Mouse (Mus musculus) embryonic facial prominence, embryonic 12.5 days (tissue): Measurements from ENCODE around the gene Kdm4b. TPM values are rescaled to one million over a fixed set of nuclear protein-coding genes. Genes with fewer than 3 reads are reported as not detected.

Experiments
- ATAC-seq: fragments of 200-750 bp; cut with Nextera tagmentation; 2 replicates; pipeline ENCODE4 v1.8.0; 2017; ENCODE audit not compliant: insufficient number of reproducible peaks, insufficient read depth, low FRiP score, low TSS enrichment
- H3K27ac ChIP-seq: fragments of 300-500 bp; sonication (generic); 2 replicates; pipeline ENCODE4 v1.5.1; 2016; ENCODE audit warnings: mild to moderate bottlenecking
- H3K27me3 ChIP-seq: fragments of 300-500 bp; sonication (generic); 2 replicates; pipeline ENCODE4 v1.6.1; 2016; ENCODE audit warnings: mild to moderate bottlenecking, moderate library complexity
- H3K36me3 ChIP-seq: fragments of 300-500 bp; sonication (generic); 2 replicates; pipeline ENCODE4 v1.6.1; 2016; ENCODE audit warnings: mild to moderate bottlenecking
- H3K4me1 ChIP-seq: fragments of 300-500 bp; sonication (generic); 2 replicates; pipeline ENCODE4 v1.6.1; 2016
- H3K4me2 ChIP-seq: fragments of 300-500 bp; sonication (generic); replicated peaks from 2 replicates; pipeline ENCODE4 v1.6.1; 2016; ENCODE audit warnings: mild to moderate bottlenecking, moderate library complexity
- H3K4me3 ChIP-seq: fragments of 300-500 bp; sonication (generic); 2 replicates; pipeline ENCODE4 v1.5.1; 2016; ENCODE audit warnings: mild to moderate bottlenecking
- H3K9ac ChIP-seq: fragments of 300-500 bp; sonication (generic); 2 replicates; pipeline ENCODE4 v1.6.1; 2016; ENCODE audit warnings: mild to moderate bottlenecking, moderate library complexity
- H3K9me3 ChIP-seq: fragments of 300-500 bp; sonication (generic); 2 replicates; pipeline ENCODE4 v1.6.1; 2016; ENCODE audit warnings: mild to moderate bottlenecking, moderate library complexity
- WGBS: fragments of 180-500 bp; shearing (Covaris S2); methylation state at CpG from one replicate; pipeline ENCODE4 v1.1.7; 2016; 5-methylcytosine and 5-hydroxymethylcytosine counted together
- polyA plus RNA-seq: library from polyadenylated mRNA; unstranded; fragments of >200 nt; fragmentation: Nextera tagmentation; extraction: Ambion mirVana; gene quantifications from 2 replicates; pipeline ENCODE4 v1.2.1, GENCODE M21; 2016

Kdm4b gene
- polyA plus RNA-seq, 1 experiment from 2014 or later = 54.6 TPM

DNA sequence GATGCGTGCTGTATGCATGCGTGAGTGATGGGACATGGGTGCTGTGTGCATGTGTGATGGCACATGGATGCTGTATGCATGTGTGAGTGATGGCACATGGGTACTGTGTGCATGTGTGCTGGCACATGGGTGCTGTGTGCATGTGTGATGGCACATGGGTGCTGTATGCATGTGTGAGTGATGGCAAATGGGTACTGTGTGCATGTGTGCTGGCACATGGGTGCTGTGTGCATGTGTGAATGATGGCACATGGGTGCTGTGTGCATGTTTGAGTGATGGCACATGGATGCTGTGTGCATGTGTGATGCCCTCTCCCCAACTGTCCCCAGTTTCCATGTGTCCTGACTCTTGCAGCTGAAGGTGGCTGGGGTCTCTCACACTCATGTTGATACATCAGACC lies 94.2 kb downstream of the Kdm4b start:
- Histone ChIP-seq H3K4me2 (no peak overlapping the region), H3K9me3 (no peaks in the 10 kb centered on the region), H3K27me3 (no peaks in the 10 kb centered on the region), H3K27ac (no peak overlapping the region), H3K4me3 (no peak overlapping the region), H3K4me1 (peaks cover 4% of the 10 kb centered on the region; the same call in 1 of the 2 replicates), H3K9ac (no peak overlapping the region), H3K36me3 (peaks cover 95% of the 10 kb centered on the region)
- no peak for ATAC-seq
- 94% methylated on average over 2 of the region's 2 CpGs for WGBS

DNA sequence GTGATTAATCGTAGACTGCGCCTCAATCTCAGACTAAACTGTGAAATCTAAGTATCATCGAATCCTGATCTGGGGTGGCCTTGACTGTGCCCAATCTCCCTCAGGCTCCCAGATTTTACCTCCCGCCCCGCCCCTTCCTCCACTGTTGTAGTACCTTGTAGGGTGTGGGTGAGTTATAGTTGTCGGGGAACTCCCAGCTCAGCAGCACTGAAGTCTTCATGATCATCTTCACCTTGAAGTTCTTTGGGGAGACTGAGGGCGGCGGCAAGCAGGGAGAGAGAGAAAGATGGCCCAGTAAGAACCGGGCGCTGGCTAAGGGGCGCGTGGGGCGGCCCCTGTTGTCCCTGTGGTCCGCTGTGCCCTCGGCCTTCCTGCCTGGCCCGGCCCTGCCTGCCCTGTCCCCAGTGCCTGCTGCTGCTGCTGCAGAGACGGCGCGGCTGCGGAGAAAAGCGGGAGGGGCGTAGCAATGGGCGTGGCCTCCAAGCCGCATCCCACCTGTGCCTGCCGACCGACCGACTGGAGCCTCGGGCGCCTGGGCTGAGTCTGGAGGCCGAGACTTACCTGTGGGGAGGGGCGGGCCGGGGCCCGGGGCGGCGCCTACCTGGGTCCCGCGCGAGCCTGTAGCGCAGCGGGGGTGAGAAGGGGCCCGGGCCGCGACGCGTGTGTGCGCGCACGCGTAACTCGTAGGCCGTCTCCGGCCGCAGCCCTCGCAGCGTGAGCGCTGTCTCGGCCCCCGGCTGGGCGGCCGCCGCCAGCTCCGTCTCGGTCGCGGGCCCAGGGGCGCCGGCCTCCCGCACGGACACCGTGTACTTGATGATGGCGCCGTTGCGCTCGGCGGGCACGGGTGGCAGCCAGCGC lies 99.1 kb downstream of the Kdm4b start:
- peaks cover 18% of the 10 kb centered on the region; the same call in 1 of the 2 replicates for H3K4me1 ChIP-seq
- H3K27ac ChIP-seq = peak overlapping the region; percentile 80
- H3K4me3 ChIP-seq = peak overlapping the region; percentile 46
- 9% methylated on average over 67 of the region's 77 CpGs for WGBS
- H3K4me2 ChIP-seq = peak overlapping the region; percentile 87
- peak overlapping the region; percentile 68 for H3K9ac ChIP-seq
- peaks cover 72% of the 10 kb centered on the region for H3K36me3 ChIP-seq
- no peaks in the 10 kb centered on the region for H3K9me3 ChIP-seq
- no peaks in the 10 kb centered on the region for H3K27me3 ChIP-seq
- peak; percentile 66 for ATAC-seq

DNA sequence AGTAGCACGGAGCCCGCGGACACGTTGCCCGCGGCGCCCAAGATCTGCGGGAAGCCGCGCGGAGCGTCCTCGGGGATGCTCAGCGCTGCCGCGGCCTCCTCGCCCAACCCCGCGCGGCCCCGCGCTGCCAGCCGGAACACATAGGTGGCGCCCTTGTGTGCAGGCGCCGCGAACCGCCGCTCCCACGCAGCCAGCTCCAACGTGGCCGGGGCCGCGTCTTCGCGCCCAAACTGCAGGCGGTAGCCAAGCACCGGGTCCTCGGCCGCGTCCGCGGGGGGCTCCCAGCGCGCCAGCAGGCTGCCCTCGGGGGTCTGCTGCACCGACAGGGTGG lies 99.7 kb downstream of the Kdm4b start:
- Histone ChIP-seq H3K27ac (peak overlapping the region; percentile 80), H3K4me1 (peaks cover 18% of the 10 kb centered on the region; the same call in 1 of the 2 replicates), H3K4me2 (peak overlapping the region; percentile 87), H3K9me3 (no peaks in the 10 kb centered on the region), H3K36me3 (peaks cover 66% of the 10 kb centered on the region), H3K4me3 (peak overlapping the region; percentile 46), H3K9ac (peak overlapping the region; percentile 68), H3K27me3 (no peaks in the 10 kb centered on the region)
- WGBS = under 1% methylated on average over 37 of the region's 47 CpGs
- peak; percentile 79 for ATAC-seq

DNA sequence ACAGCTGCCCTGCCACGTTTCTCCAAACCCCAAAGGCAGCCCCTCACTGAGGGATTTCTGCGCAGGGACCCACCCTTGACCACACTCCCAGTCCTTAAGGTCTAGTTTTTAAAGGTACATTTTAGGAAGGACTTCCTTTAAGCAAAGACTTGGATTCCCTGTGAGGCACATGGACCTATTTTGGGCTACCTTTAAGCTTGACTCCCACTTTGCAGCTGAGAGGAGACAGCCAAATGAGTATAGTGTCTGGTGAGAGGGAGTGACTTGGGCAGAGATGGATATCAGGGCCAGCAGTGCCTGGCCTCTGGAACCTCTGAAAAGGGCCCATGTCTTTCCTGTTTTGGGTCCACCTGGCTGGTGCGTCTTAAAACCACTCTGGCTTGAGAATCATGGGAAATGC lies 100.1 kb downstream of the Kdm4b start:
- Histone ChIP-seq H3K4me2 (peak overlapping the region; percentile 87), H3K27me3 (no peaks in the 10 kb centered on the region), H3K9me3 (no peaks in the 10 kb centered on the region), H3K4me1 (peaks cover 18% of the 10 kb centered on the region; the same call in 1 of the 2 replicates), H3K9ac (peak overlapping the region; percentile 68), H3K27ac (peak overlapping the region; percentile 80), H3K36me3 (peaks cover 62% of the 10 kb centered on the region), H3K4me3 (peak overlapping the region; percentile 46)
- ATAC-seq = no peak; the same call in 1 of the 2 replicates
- 32% methylated on average over 3 of the region's 3 CpGs for WGBS

DNA sequence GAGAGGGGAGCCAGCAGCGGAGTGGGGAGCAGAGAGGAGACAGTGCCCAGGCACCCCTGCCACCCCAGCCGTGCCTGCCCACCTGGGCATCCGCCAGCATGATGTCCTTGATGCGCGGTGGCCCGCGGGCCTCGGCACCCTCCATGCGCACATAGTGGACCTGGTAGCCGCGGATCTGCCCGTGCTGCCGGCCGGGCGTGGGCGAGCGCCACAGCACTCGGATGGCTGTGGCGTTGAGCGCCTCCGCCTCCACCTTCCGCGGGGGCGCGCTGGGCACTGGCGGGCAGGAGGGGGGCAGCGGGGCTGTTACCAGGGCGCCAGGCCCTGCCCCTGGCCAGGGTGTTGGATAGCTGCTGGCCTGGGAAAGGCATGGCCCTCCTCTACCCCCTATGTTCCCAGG lies 102.0 kb downstream of the Kdm4b start:
- H3K4me3 ChIP-seq = no peak overlapping the region
- peaks cover 55% of the 10 kb centered on the region for H3K36me3 ChIP-seq
- H3K4me2 ChIP-seq = no peak overlapping the region
- WGBS = 79% methylated on average over 27 of the region's 28 CpGs
- no peaks in the 10 kb centered on the region for H3K27me3 ChIP-seq
- H3K4me1 ChIP-seq = peaks cover 18% of the 10 kb centered on the region; the same call in 1 of the 2 replicates
- H3K9ac ChIP-seq = 0 out of 2 replicates have a peak overlapping the region, but pooled peaks have one; percentile 15
- no peaks in the 10 kb centered on the region for H3K9me3 ChIP-seq
- no peak overlapping the region for H3K27ac ChIP-seq
- ATAC-seq = no peak

DNA sequence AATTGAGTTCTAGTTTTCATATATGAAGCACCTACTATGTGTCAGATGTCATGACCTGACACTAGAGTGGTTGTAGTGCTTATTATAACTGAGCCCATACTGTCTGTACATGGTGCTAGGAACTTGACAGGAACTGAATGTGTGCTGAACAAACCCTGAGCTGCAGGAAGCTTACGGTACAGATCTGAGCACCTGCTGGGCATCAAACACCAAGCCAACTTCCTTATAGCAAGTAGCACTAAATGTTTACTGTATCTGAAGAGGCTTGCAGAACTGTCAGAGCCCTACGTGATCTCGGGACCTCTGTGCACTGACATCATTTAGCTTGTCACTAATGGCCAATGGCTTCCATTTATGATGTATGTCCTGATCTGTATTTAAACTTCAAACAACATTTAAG lies 105.7 kb downstream of the Kdm4b start:
- Histone ChIP-seq H3K4me2 (no peak overlapping the region), H3K36me3 (peaks cover 73% of the 10 kb centered on the region)

DNA sequence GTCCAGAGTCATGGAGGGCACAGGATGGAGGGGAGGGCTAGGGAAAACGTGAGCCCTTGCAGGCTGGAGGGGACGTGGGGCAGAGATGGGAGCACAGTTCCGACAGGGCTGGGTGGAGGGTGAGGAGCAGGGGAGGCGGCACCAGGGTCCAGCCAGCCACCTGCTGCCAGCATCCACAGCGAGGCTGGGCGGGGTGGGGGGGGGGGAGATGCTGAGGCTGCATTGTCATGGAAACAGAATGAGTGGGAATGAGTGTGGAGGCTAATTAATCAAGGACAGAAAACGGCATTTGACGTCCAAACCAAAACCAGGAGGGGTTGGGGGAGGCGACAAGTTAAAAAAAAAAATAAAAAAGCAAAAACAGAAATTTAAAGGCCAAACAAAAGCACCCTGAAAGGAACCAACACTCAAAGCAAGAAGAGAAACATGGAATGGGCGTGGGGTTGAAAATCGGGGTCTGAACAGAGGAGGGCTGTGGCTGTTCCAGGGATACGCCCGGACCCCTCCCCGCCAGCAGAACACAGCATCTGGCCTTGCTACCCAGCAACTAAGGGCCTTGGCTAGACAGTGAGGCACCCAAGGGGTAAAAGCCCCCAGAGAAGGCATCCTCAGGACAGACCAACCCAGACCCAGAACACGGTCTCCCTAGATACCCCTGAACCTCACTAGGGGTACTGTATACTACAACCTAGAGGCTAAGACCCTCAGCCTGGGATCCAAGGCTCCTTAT lies 114.0 kb downstream of the Kdm4b start:
- H3K27ac ChIP-seq = no peak overlapping the region
- H3K27me3 ChIP-seq = no peaks in the 10 kb centered on the region
- H3K9me3 ChIP-seq = 0 out of 2 replicates have a peak, but pooled peaks cover 12% of the 10 kb centered on the region
- no peak overlapping the region for H3K9ac ChIP-seq
- H3K4me1 ChIP-seq = no peaks in the 10 kb centered on the region
- WGBS = 77% methylated on average over 15 of the region's 15 CpGs
- no peak overlapping the region for H3K4me3 ChIP-seq
- no peak overlapping the region for H3K4me2 ChIP-seq
- ATAC-seq = no peak
- H3K36me3 ChIP-seq = peaks cover 81% of the 10 kb centered on the region

More for the DNA sequence above, 105.7 kb downstream of the Kdm4b start:
- Histone ChIP-seq H3K4me1 (no peaks in the 10 kb centered on the region), H3K4me3 (no peak overlapping the region), H3K27me3 (no peaks in the 10 kb centered on the region), H3K27ac (no peak overlapping the region), H3K9me3 (0 out of 2 replicates have a peak, but pooled peaks cover 1% of the 10 kb centered on the region), H3K9ac (no peak overlapping the region)
- WGBS = 93% methylated on average over 3 of the region's 3 CpGs
- ATAC-seq = no peak

DNA sequence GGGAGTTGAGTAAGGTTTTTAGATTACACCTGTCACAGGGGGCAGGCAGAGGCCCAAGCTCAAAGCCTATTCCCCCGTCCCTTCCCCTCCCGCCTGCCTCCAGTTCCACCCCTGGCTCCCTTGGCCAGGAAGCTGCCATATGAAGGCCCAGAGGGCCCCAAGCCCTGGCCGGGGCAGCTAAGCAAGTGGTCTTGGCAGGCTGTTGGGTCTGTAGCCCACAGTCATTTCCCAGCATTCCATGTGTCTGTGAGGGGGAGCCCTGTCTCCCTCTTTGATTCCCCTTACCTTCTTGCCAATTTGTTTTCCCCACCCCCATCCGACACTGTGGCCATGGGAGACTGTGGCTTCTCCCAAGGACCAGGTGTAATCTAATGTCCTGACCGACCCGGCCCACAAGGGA lies 116.5 kb downstream of the Kdm4b start:
- Histone ChIP-seq H3K4me1 (no peaks in the 10 kb centered on the region), H3K27ac (no peak overlapping the region), H3K9ac (no peak overlapping the region), H3K9me3 (0 out of 2 replicates have a peak, but pooled peaks cover 4% of the 10 kb centered on the region), H3K27me3 (no peaks in the 10 kb centered on the region), H3K36me3 (peaks cover 71% of the 10 kb centered on the region), H3K4me2 (no peak overlapping the region), H3K4me3 (no peak overlapping the region)
- no peak for ATAC-seq
- 82% methylated on average over 6 of the region's 6 CpGs for WGBS

DNA sequence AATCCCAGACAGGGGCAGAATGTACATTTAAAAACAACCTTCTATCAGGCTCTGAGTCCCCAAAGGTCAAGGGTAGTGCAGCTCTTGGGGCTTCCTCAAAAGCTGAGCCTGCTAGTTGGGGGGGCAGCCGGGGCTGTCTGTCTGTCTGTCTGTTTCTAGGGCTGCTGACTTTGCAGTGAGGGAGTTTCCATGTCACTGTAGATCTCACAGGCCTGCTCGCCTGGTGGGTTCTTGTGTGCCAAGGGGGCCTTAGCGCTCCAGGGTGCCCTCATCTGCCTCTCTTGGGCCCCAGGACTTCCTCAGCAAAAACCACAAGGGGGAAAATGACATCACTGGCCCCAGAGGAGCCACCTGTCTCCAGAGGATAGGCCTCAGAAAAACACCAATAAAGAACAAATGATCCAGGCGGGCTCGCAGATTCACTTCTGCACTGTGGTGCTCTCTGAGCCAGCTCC lies 117.5 kb downstream of the Kdm4b start:
- Histone ChIP-seq H3K27me3 (no peaks in the 10 kb centered on the region), H3K4me1 (no peaks in the 10 kb centered on the region), H3K4me3 (no peak overlapping the region), H3K9me3 (no peaks in the 10 kb centered on the region), H3K4me2 (no peak overlapping the region), H3K27ac (no peak overlapping the region), H3K36me3 (peaks cover 72% of the 10 kb centered on the region), H3K9ac (no peak overlapping the region)
- ATAC-seq = no peak
- WGBS = 84% methylated on average over 5 of the region's 5 CpGs

DNA sequence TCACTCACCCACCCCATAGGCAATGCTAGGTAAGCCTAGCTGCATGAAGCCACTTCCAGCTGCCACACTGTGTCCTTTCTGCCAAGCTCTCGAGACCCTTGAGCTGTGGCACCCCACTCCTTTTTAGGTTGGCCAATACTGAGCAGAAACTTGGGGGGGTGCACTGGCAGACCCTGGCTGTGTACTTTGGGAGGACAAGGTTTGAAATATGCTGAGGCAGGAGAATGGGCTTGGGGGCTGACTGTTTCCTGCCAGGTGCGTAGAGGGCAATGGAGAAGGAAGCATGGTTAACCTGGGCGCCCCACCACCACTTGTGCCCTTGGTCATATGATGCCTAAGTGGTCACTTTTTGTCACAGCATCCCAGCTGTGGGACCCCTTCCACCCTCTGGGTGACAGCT lies 118.9 kb downstream of the Kdm4b start:
- Histone ChIP-seq H3K4me3 (no peak overlapping the region), H3K4me2 (no peak overlapping the region), H3K27ac (no peak overlapping the region), H3K27me3 (no peaks in the 10 kb centered on the region), H3K9me3 (no peaks in the 10 kb centered on the region), H3K9ac (no peak overlapping the region), H3K4me1 (no peaks in the 10 kb centered on the region), H3K36me3 (peaks cover 72% of the 10 kb centered on the region)
- no peak for ATAC-seq
- WGBS = 90% methylated on average over 3 of the region's 3 CpGs

DNA sequence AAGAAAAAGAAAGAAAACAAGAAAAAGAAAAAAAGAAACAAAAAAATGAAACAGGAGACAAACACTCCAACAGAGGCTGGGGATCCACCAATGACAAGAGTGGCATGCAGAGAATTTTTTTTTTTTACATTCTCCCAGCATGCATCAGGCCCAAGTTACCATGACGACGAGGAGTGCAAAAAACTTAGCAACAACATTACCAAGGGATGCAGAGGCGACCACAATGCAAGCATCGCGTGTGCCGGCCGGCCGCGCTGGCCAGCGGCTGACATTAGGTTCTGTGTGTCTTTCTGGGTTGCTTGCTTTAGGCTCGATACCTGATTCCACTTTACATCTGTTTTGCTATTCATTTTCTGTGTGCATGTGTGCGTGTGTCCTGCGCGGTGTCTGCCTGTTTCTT lies 119.5 kb downstream of the Kdm4b start:
- no peaks in the 10 kb centered on the region for H3K9me3 ChIP-seq
- no peaks in the 10 kb centered on the region for H3K27me3 ChIP-seq
- ATAC-seq = no peak
- H3K4me3 ChIP-seq = no peak overlapping the region
- H3K27ac ChIP-seq = no peak overlapping the region
- H3K36me3 ChIP-seq = peaks cover 78% of the 10 kb centered on the region
- H3K9ac ChIP-seq = no peak overlapping the region
- H3K4me1 ChIP-seq = no peaks in the 10 kb centered on the region
- no peak overlapping the region for H3K4me2 ChIP-seq
- WGBS = 70% methylated on average over 14 of the region's 14 CpGs

DNA sequence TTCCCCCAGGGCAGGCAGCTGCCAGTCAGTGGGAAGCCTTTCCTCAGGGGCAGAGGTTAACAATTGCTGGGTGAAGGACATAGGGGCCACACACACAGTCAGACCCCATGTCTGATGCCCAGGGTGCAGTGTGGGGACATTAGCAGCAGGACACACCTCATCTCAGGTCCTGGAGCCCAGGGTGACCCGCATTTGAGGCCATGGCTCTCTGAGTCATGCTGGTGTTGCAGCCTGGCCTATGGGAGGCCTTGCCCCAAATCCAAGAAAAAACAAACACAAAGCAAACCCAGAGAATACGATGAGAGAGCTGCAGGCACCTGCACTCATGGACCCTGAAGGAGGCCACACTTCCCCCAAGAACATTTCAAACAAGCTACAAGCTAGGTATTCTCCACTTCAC lies 121.9 kb downstream of the Kdm4b start:
- peaks cover 81% of the 10 kb centered on the region for H3K36me3 ChIP-seq
- WGBS = 81% methylated on average over 2 of the region's 2 CpGs
- no peak for ATAC-seq

More for the DNA sequence above, 121.9 kb downstream of the Kdm4b start:
- Histone ChIP-seq H3K27ac (no peak overlapping the region), H3K9me3 (no peaks in the 10 kb centered on the region), H3K9ac (no peak overlapping the region), H3K4me1 (no peaks in the 10 kb centered on the region), H3K4me3 (no peak overlapping the region), H3K4me2 (no peak overlapping the region), H3K27me3 (no peaks in the 10 kb centered on the region)
